In the genomic region with DNA sequence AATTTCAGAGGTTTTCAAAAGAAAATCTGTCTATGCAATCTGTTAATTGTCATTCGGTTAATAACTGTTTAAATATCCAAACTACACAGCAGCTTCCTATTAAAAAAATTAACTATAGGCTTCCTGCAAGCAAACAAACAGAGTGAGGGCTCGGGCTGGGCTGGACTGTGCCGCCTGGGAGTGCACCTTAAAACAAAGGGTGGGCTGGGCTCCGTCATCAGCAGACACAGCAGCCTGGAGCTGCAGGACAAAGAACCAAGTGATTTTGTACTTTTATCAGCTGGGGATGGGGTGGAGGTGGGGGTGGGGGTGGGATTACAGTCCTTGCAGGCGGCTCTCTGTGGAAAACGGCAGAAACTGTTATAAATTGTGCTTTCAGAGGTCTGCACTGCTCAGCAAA, we compare ENCODE assay signal across 15 mouse cellular contexts.
DNase-seq lines count a peak whose midpoint lies in the region; ATAC-seq and TF ChIP-seq lines count a peak whose summit lies in the region.
"Had no signal": no experiment of that assay in that cellular context is flagged by ENCODE, and none has a peak within 500 bp of the region (broad histone marks: within the 10 kb centered on the region; RNA-seq: fewer than 3 reads in every experiment).

No protein-coding gene starts in this region.

- no peaks in the 10 kb centered on the region for H3K27me3 ChIP-seq in hindbrain, embryonic 13.5 days
- no peaks in the 10 kb centered on the region for H3K27me3 ChIP-seq in midbrain, embryonic 11.5 days (ENCODE audit: control insufficient read depth, insufficient read depth, low read length)
- H3K27me3 ChIP-seq: intestine, embryonic 15.5 days; megakaryocyte, embryonic 14.5 days had no signal

- H3K27ac ChIP-seq in layer of hippocampus, adult 2 months = peak overlapping the region; percentile 60; the same call in 1 of the 2 replicates
- H3K27ac ChIP-seq in hindbrain, embryonic 13.5 days = peak overlapping the region; percentile 90
- peak overlapping the region; percentile 41 for H3K27ac ChIP-seq in midbrain, embryonic 11.5 days (ENCODE audit: low read depth, low read length)
- H3K27ac ChIP-seq: intestine, embryonic 15.5 days had no signal

- peaks cover 19% of the 10 kb centered on the region for H3K36me3 ChIP-seq in hindbrain, embryonic 13.5 days
- no peaks in the 10 kb centered on the region for H3K36me3 ChIP-seq in midbrain, embryonic 11.5 days (ENCODE audit: control insufficient read depth, insufficient read depth, low read length)
- H3K36me3 ChIP-seq: intestine, embryonic 15.5 days had no signal

- H3K4me1 ChIP-seq in hindbrain, embryonic 13.5 days (replicated peaks) = peaks cover 88% of the 10 kb centered on the region
- peaks cover 33% of the 10 kb centered on the region for H3K4me1 ChIP-seq in midbrain, embryonic 11.5 days (ENCODE audit: control insufficient read depth, insufficient read depth, low read length)
- H3K4me1 ChIP-seq: intestine, embryonic 15.5 days had no signal

- intact Hi-C loops in left cerebral cortex, postnatal 14 days (cut with DNase I) = no loop called here

- H3K4me2 ChIP-seq in hindbrain, embryonic 13.5 days = no peak overlapping the region
- H3K4me2 ChIP-seq in midbrain, embryonic 11.5 days = no peak overlapping the region
- H3K4me2 ChIP-seq: intestine, embryonic 15.5 days had no signal

- DNase-seq in layer of hippocampus, adult 2 months (ENCODE audit: low spot score in 2 of 2) = no peak
- DNase-seq in layer of hippocampus, postnatal 14 days (ENCODE audit: low spot score in 2 of 2) = no peak
- no peak for DNase-seq in midbrain, embryonic 11.5 days (ENCODE audit: low spot score, missing footprints)
- DNase-seq in retina, postnatal 1 day = peak; percentile 45
- DNase-seq in left cerebral cortex, postnatal 14 days (ENCODE audit: low spot score in 2 of 2) = no peak
- DNase-seq in gastrocnemius, adult 8-10 months (ENCODE audit: low spot score in 2 of 2) = no peak
- no peak for DNase-seq in frontal cortex, postnatal 36 days (ENCODE audit: low spot score in 2 of 2)
- DNase-seq: cerebellum, postnatal 36 days; kidney, postnatal 14 days; lung, adult 2 months had no signal

- no peak for TF ChIP-seq CTCF in layer of hippocampus, adult 2 months (conservative IDR thresholded peaks at IDR 0.05)

- whole genome bisulfite sequencing in hindbrain, embryonic 13.5 days = 16% methylated on average over 6 of the region's 6 CpGs
- 17% methylated on average over 6 of the region's 6 CpGs for WGBS in midbrain, embryonic 11.5 days

- no peaks in the 10 kb centered on the region for H3K9me3 ChIP-seq in hindbrain, embryonic 13.5 days
- no peaks in the 10 kb centered on the region for H3K9me3 ChIP-seq in midbrain, embryonic 11.5 days (ENCODE audit: control insufficient read depth, low read length)
- H3K9me3 ChIP-seq: G1E; intestine, embryonic 15.5 days; megakaryocyte, embryonic 14.5 days had no signal

- peak overlapping the region; percentile 55 for H3K9ac ChIP-seq in hindbrain, embryonic 13.5 days
- peak overlapping the region; percentile 7; the same call in 1 of the 2 replicates for H3K9ac ChIP-seq in midbrain, embryonic 11.5 days (ENCODE audit: low read length)
- H3K9ac ChIP-seq: intestine, embryonic 15.5 days had no signal

- ATAC-seq in hindbrain, embryonic 13.5 days (ENCODE audit: low FRiP score) = peak; percentile 51; the same call in 1 of the 2 replicates
- peak; percentile 71; the same call in 1 of the 2 replicates for ATAC-seq in midbrain, embryonic 11.5 days (ENCODE audit: low FRiP score)
- ATAC-seq: activated CD4-positive, CD25-positive, alpha-beta regulatory T cell, adult 4 months; intestine, embryonic 15.5 days had no signal

- H3K4me3 ChIP-seq in layer of hippocampus, adult 2 months = no peak overlapping the region
- H3K4me3 ChIP-seq in hindbrain, embryonic 13.5 days = no peak overlapping the region
- H3K4me3 ChIP-seq in midbrain, embryonic 11.5 days (ENCODE audit: low read depth, low read length) = no peak overlapping the region
- H3K4me3 ChIP-seq: intestine, embryonic 15.5 days; megakaryocyte, embryonic 14.5 days had no signal
